Mouse (Mus musculus) kidney, embryonic 16.5 days (tissue): Measurements from ENCODE around the gene Pde4d. TPM values are rescaled to one million over a fixed set of nuclear protein-coding genes. Genes with fewer than 3 reads are reported as not detected.

ENCODE experiments used
- ATAC-seq: fragments of 200-750 bp; cut with Nextera tagmentation; 2 replicates; pipeline ENCODE4 v1.8.0; 2017; ENCODE audit warnings: moderate TSS enrichment; ENCODE audit not compliant: low FRiP score, low TSS enrichment
- H3K27ac ChIP-seq: fragments of 300-500 bp; sonication (generic); 2 replicates; pipeline ENCODE4 v1.5.1; 2014; ENCODE audit warnings: low read length
- H3K27me3 ChIP-seq: fragments of 300-500 bp; sonication (generic); 2 replicates; pipeline ENCODE4 v1.6.1; 2014; ENCODE audit warnings: low read length, control low read depth, mixed read lengths; ENCODE audit not compliant: insufficient read depth
- H3K36me3 ChIP-seq: fragments of 300-500 bp; sonication (generic); 2 replicates; pipeline ENCODE4 v1.6.1; 2014; ENCODE audit warnings: low read length, control low read depth, mixed read lengths; ENCODE audit not compliant: insufficient read depth
- H3K4me1 ChIP-seq: fragments of 300-500 bp; sonication (generic); 2 replicates; pipeline ENCODE4 v1.6.1; 2014; ENCODE audit warnings: low read length, control low read depth, mixed read lengths; ENCODE audit not compliant: insufficient read depth
- H3K4me2 ChIP-seq: fragments of 300-500 bp; sonication (generic); replicated peaks from 2 replicates; pipeline ENCODE4 v1.6.1; 2014; ENCODE audit warnings: low read depth, low read length
- H3K4me3 ChIP-seq: fragments of 300-500 bp; sonication (generic); 2 replicates; pipeline ENCODE4 v1.5.1; 2014; ENCODE audit warnings: mild to moderate bottlenecking, low read length
- H3K9ac ChIP-seq: fragments of 300-500 bp; sonication (generic); replicated peaks from 2 replicates; pipeline ENCODE4 v1.6.1; 2014; ENCODE audit warnings: low read length
- H3K9me3 ChIP-seq: fragments of 300-500 bp; sonication (generic); 2 replicates; pipeline ENCODE4 v1.6.1; 2016; ENCODE audit warnings: low read length, control low read depth
- WGBS: fragments of 180-500 bp; shearing (Covaris S2); extraction: QIAGEN DNeasy Blood & Tissue Kit; methylation state at CpG from one replicate; pipeline ENCODE4 v1.1.7; 2014; 5-methylcytosine and 5-hydroxymethylcytosine counted together
- polyA plus RNA-seq: library from polyadenylated mRNA; unstranded; fragments of >200 nt; fragmentation: Nextera tagmentation; extraction: Ambion mirVana; gene quantifications from 2 replicates; pipeline ENCODE4 v1.2.1, GENCODE M21; 2015

Pde4d gene
- polyA plus RNA-seq, 1 experiment from 2014 or later: 11.1 TPM

- Histone ChIP-seq H3K27ac (no peak overlapping the region), H3K36me3 (no peaks in the 10 kb centered on the region), H3K9me3 (no peaks in the 10 kb centered on the region), H3K4me3 (no peak overlapping the region), H3K9ac (no peak overlapping the region), H3K4me2 (no peak overlapping the region), H3K4me1 (0 out of 2 replicates have a peak, but pooled peaks cover 3% of the 10 kb centered on the region), H3K27me3 (no peaks in the 10 kb centered on the region)
- WGBS: 77% methylated on average over 2 of the region's 2 CpGs
- no peak for ATAC-seq
These were observed 1194.3 kb downstream of the Pde4d start for GRCm38 (mm10) chr13:109644086-109644485.

DNA sequence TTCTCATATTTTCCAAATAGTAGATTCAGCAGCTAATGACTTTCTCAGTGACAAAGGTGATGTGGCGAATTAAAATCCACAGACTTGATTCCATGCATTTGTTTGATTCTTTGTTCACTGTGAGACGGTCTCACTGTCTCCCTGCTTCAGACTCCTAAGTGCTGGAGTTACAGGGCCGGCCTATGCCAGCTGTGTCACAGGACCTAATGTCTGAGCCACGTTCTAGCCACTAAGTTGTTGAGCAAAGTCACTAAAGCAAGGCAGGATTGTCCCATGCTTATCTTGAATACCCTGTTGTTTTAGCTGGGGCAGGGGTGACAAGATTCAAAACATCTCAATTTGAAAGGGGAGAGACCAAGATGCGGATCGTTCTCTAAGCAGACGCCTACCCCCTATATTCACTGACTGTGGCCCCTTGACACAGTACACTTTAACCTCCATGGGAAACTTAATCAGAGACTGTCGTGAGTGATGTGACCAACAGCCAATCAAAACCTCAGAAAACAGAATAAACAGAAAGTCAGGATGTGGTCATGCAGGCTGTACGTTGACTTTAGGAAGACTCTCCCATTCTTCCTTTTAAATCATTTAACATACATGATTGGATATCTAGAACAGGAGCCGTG lies 1195.6 kb downstream of the Pde4d start:
- H3K4me2 ChIP-seq: no peak overlapping the region
- no peak overlapping the region for H3K9ac ChIP-seq
- no peak overlapping the region for H3K4me3 ChIP-seq
- H3K27ac ChIP-seq: no peak overlapping the region
- H3K9me3 ChIP-seq: no peaks in the 10 kb centered on the region
- H3K36me3 ChIP-seq: no peaks in the 10 kb centered on the region
- no peaks in the 10 kb centered on the region for H3K27me3 ChIP-seq
- H3K4me1 ChIP-seq: no peaks in the 10 kb centered on the region
- ATAC-seq: no peak
- WGBS: 51% methylated on average over 10 of the region's 10 CpGs

DNA sequence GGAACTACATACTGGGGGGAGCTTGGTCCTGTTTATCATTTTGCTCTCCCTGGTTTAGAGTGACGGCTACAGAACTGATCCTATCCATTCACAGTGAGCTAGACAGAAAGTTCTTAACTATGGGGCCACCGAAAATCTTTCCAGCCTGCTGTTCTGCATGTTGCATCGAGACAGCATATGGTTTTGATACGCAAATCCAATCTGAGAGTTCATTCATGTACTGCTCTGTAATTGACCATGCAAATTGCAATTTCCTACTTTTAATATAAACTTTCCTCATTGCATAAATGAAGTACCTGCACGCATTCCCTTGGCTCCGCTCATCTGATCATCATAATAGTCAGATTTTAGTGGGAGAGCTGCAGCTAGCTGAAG lies 1196.1 kb downstream of the Pde4d start:
- Histone ChIP-seq H3K27ac (no peak overlapping the region), H3K9me3 (no peaks in the 10 kb centered on the region), H3K4me1 (no peaks in the 10 kb centered on the region), H3K36me3 (no peaks in the 10 kb centered on the region), H3K4me3 (no peak overlapping the region), H3K4me2 (no peak overlapping the region), H3K9ac (no peak overlapping the region), H3K27me3 (no peaks in the 10 kb centered on the region)
- ATAC-seq: no peak
- WGBS: 91% methylated on average over 6 of the region's 6 CpGs

GRCm38 (mm10) chr13:109646597-109647232 lies 1197.0 kb downstream of the Pde4d start:
- Histone ChIP-seq H3K27me3 (no peaks in the 10 kb centered on the region), H3K9ac (no peak overlapping the region), H3K27ac (no peak overlapping the region), H3K9me3 (no peaks in the 10 kb centered on the region), H3K4me2 (no peak overlapping the region), H3K4me1 (no peaks in the 10 kb centered on the region), H3K36me3 (no peaks in the 10 kb centered on the region), H3K4me3 (no peak overlapping the region)
- ATAC-seq: no peak
- WGBS: 73% methylated on average over 11 of the region's 11 CpGs

DNA sequence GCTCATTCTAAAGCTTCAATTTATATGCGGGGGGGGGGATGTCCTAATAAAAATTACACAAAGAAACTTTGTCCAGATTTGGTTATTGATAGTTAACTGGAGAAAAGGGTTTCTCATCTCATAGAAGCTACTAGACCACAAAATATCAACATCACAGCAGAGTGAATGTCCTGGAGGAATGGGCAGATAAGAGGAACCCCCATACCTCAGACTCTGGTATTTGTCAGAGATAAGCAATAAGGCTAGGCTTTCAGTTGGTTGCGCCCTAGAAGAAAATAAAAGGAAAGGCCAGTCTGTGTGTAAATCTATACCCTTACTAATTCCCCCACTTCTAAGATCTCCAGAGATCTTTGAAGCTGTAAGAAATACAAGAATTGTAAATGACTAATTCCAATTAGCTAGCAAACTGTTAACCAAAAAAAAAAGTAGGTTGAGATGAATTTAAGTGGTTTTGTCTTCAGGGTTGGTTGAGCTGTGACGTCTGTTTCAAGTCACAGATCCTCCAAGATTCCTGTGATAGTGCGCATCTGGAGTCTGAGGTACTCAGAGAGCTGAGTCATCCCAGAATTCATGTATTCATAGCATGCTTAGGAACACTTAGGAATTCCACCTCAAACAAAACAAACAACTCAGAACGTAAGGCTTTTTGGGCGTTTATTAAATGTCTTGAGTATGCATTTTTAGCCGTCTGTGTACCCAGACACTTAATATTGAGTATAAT lies 1197.9 kb downstream of the Pde4d start:
- no peaks in the 10 kb centered on the region for H3K36me3 ChIP-seq
- H3K9me3 ChIP-seq: no peaks in the 10 kb centered on the region
- no peak overlapping the region for H3K4me3 ChIP-seq
- no peak overlapping the region for H3K4me2 ChIP-seq
- H3K27me3 ChIP-seq: no peaks in the 10 kb centered on the region
- no peak for ATAC-seq
- H3K9ac ChIP-seq: no peak overlapping the region
- no peak overlapping the region for H3K27ac ChIP-seq
- H3K4me1 ChIP-seq: no peaks in the 10 kb centered on the region
- WGBS: 77% methylated on average over 7 of the region's 7 CpGs

DNA sequence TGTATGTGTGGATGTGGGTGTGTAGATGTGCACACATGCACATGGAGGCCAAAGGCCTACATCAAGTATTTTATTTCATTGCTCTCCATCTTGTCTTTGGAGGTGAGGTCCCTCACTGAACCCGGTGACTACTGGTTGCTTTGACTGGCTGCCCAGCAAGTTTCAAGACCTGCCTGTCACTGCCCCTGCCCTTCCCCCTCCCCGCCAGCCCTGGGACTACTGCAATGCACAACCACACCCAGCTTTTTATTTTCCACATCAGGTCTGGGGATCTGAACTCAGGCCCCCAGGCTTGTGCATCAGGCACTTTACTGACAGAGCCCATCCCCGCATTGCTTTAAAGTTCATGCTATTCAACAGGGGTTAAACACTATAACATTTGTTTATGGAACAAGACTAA lies 1198.6 kb downstream of the Pde4d start:
- no peak overlapping the region for H3K9ac ChIP-seq
- H3K27me3 ChIP-seq: no peaks in the 10 kb centered on the region
- H3K4me2 ChIP-seq: no peak overlapping the region
- H3K4me1 ChIP-seq: no peaks in the 10 kb centered on the region
- H3K4me3 ChIP-seq: no peak overlapping the region
- H3K27ac ChIP-seq: no peak overlapping the region
- no peaks in the 10 kb centered on the region for H3K36me3 ChIP-seq
- H3K9me3 ChIP-seq: no peaks in the 10 kb centered on the region
- no peak for ATAC-seq
- 90% methylated on average over 3 of the region's 3 CpGs for WGBS

DNA sequence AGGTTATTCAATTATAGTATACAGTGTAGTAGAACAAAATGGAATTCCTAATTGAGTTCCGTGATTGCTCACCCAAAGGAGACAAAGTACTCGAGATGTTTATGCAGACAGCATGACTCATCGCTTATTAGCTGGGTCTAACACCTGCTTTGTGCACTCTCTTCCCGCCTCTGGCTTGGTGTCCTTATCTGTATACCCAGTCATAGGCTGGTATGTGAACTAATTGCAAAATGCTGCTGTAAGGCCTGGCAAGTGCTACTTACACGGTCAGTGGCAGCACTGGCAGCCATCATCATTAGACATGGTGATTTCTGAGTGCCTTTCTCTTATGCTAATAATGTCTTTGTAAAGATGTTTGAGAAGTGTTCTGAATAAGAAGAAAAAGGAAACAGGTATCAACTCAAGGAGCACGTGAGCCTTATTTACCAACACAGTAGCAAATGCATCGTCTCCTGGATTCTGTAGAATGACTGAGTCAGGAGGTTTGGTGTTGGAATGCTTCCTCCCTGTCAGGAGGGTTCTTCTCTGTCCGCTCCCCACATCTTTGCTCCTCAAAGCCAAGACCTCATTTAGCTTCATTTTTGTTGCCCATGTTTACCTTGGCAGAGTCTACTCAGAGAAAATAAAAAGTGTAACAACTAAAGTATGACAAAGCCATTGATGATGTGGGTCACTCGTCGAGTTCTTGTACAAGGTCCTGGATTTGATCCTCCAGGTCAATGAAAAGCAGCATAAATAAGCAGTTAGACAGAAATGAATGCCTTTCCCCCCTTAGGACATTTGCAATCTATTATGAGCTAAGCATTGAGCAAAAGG lies 1202.2 kb downstream of the Pde4d start:
- no peak overlapping the region for H3K4me3 ChIP-seq
- ATAC-seq: peak; percentile 71
- 68% methylated on average over 10 of the region's 10 CpGs for WGBS
- no peaks in the 10 kb centered on the region for H3K9me3 ChIP-seq
- H3K27me3 ChIP-seq: no peaks in the 10 kb centered on the region
- no peaks in the 10 kb centered on the region for H3K4me1 ChIP-seq
- H3K9ac ChIP-seq: no peak overlapping the region
- no peak overlapping the region for H3K27ac ChIP-seq
- H3K36me3 ChIP-seq: no peaks in the 10 kb centered on the region
- no peak overlapping the region for H3K4me2 ChIP-seq

- Histone ChIP-seq H3K9me3 (no peaks in the 10 kb centered on the region), H3K36me3 (no peaks in the 10 kb centered on the region), H3K4me1 (no peaks in the 10 kb centered on the region), H3K9ac (no peak overlapping the region), H3K27me3 (no peaks in the 10 kb centered on the region), H3K27ac (no peak overlapping the region), H3K4me2 (no peak overlapping the region), H3K4me3 (no peak overlapping the region)
- no peak for ATAC-seq
- WGBS: 41% methylated on average over 7 of the region's 7 CpGs
These were observed 1202.9 kb downstream of the Pde4d start for GRCm38 (mm10) chr13:109652631-109653030.

DNA sequence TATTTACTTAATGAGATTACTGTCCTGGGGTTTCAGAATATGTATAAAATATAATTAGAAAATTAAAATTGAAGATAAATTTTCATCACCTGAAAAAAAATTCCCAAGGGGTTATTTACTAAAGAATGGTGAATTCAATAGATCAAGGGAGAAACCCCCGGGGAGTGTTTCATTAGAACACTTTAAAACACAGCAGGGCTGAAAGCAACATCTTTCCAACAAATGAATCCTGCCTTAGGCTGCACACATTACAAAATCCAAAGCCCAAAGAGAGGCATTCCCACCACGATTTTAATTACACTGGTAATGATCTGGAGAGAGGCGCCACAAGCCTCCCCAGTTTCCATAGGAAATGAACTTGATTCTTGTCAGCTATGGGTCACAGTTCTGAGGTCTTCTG lies 1205.6 kb downstream of the Pde4d start:
- 31% methylated on average over 3 of the region's 3 CpGs for WGBS
- Histone ChIP-seq H3K4me1 (no peaks in the 10 kb centered on the region), H3K9ac (no peak overlapping the region), H3K4me3 (no peak overlapping the region), H3K27ac (no peak overlapping the region), H3K4me2 (no peak overlapping the region), H3K9me3 (no peaks in the 10 kb centered on the region), H3K27me3 (no peaks in the 10 kb centered on the region), H3K36me3 (no peaks in the 10 kb centered on the region)
- ATAC-seq: no peak
